Mouse (Mus musculus) embryonic facial prominence, embryonic 13.5 days (tissue): ENCODE measurements around the gene Gm12169. TPM values are rescaled to one million over a fixed set of nuclear protein-coding genes. Genes with fewer than 3 reads are reported as not detected.

Experiments
- ATAC-seq: fragments of 200-750 bp; cut with Nextera tagmentation; 2 replicates; pipeline ENCODE4 v1.8.0; 2017; ENCODE audit warnings: low read depth; ENCODE audit not compliant: insufficient number of reproducible peaks, insufficient read depth, low FRiP score, low TSS enrichment
- H3K27ac ChIP-seq: fragments of 300-500 bp; sonication (generic); 2 replicates; pipeline ENCODE4 v1.5.1; 2015; ENCODE audit warnings: moderate library complexity, mild to moderate bottlenecking, inconsistent platforms
- H3K27me3 ChIP-seq: fragments of 300-500 bp; sonication (generic); 2 replicates; pipeline ENCODE4 v1.6.1; 2015; ENCODE audit warnings: mild to moderate bottlenecking, inconsistent platforms
- H3K36me3 ChIP-seq: fragments of 300-500 bp; sonication (generic); 2 replicates; pipeline ENCODE4 v1.6.1; 2015; ENCODE audit warnings: mild to moderate bottlenecking, inconsistent platforms
- H3K4me1 ChIP-seq: fragments of 300-500 bp; sonication (generic); 2 replicates; pipeline ENCODE4 v1.6.1; 2015; ENCODE audit warnings: inconsistent platforms
- H3K4me2 ChIP-seq: fragments of 300-500 bp; sonication (generic); 2 replicates; pipeline ENCODE4 v1.6.1; 2015; ENCODE audit warnings: moderate library complexity, mild to moderate bottlenecking, inconsistent platforms
- H3K4me3 ChIP-seq: fragments of 300-500 bp; sonication (generic); 2 replicates; pipeline ENCODE4 v1.5.1; 2015; ENCODE audit warnings: mild to moderate bottlenecking, inconsistent platforms
- H3K9ac ChIP-seq: fragments of 300-500 bp; sonication (generic); 2 replicates; pipeline ENCODE4 v1.6.1; 2015; ENCODE audit warnings: mild to moderate bottlenecking, inconsistent platforms
- H3K9me3 ChIP-seq: fragments of 300-500 bp; sonication (generic); 2 replicates; pipeline ENCODE4 v1.6.1; 2016; ENCODE audit warnings: inconsistent platforms
- WGBS: fragments of 180-500 bp; shearing (Covaris S2); methylation state at CpG from one replicate; pipeline ENCODE4 v1.1.7; 2015; ENCODE audit warnings: mixed read lengths; 5-methylcytosine and 5-hydroxymethylcytosine counted together
- polyA plus RNA-seq: library from polyadenylated mRNA; unstranded; fragments of >200 nt; fragmentation: Nextera tagmentation; extraction: Ambion mirVana; gene quantifications from 2 replicates; pipeline ENCODE4 v1.2.1, GENCODE M21; 2015

Gene Gm12169
- polyA plus RNA-seq, 1 experiment from 2014 or later, result not detected

DNA sequence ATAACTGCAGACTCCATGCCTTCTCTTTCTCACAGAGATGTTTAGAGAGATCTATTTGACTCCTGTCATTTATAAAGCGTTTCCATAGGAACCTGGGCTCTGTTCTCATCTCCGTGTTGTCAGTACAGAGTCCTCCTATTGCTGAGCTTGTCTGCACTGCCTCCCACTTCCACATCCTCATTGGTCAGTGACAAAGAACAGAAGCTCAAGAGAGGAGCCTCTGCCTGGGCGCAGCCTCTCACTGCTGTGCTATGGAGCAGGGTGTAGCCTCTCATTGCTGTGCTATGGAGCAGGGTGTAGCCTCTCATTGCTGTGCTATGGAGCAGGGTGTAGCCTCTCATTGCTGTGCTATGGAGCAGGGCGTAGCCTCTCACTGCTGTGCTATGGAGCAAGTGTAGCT, 25.7 kb downstream of the Gm12169 start:
- H3K4me3 ChIP-seq, result no peak overlapping the region

GRCm38 (mm10) chr11:46552741-46553140, 28.7 kb downstream of the Gm12169 start:
- Histone ChIP-seq H3K36me3 (no peaks in the 10 kb centered on the region), H3K27ac (no peak overlapping the region), H3K4me3 (no peak overlapping the region), H3K4me1 (no peaks in the 10 kb centered on the region), H3K9me3 (no peaks in the 10 kb centered on the region), H3K9ac (no peak overlapping the region), H3K4me2 (no peak overlapping the region), H3K27me3 (no peaks in the 10 kb centered on the region)
- ATAC-seq, result no peak
- WGBS, result 90% methylated on average over 3 of the region's 3 CpGs

More for the DNA sequence above, 25.7 kb downstream of the Gm12169 start:
- H3K27me3 ChIP-seq, result no peaks in the 10 kb centered on the region
- no peak overlapping the region for H3K4me2 ChIP-seq
- WGBS, result 84% methylated on average over 4 of the region's 4 CpGs
- no peak overlapping the region for H3K9ac ChIP-seq
- H3K27ac ChIP-seq, result no peak overlapping the region
- no peaks in the 10 kb centered on the region for H3K36me3 ChIP-seq
- no peaks in the 10 kb centered on the region for H3K4me1 ChIP-seq
- H3K9me3 ChIP-seq, result no peaks in the 10 kb centered on the region
- no peak for ATAC-seq

GRCm38 (mm10) chr11:46561096-46561495, 37.1 kb downstream of the Gm12169 start:
- Histone ChIP-seq H3K9me3 (no peaks in the 10 kb centered on the region), H3K9ac (no peak overlapping the region), H3K4me3 (no peak overlapping the region), H3K4me1 (no peaks in the 10 kb centered on the region), H3K4me2 (no peak overlapping the region), H3K27me3 (no peaks in the 10 kb centered on the region), H3K27ac (no peak overlapping the region), H3K36me3 (no peaks in the 10 kb centered on the region)
- WGBS, result 82% methylated on average over 4 of the region's 4 CpGs
- no peak for ATAC-seq

DNA sequence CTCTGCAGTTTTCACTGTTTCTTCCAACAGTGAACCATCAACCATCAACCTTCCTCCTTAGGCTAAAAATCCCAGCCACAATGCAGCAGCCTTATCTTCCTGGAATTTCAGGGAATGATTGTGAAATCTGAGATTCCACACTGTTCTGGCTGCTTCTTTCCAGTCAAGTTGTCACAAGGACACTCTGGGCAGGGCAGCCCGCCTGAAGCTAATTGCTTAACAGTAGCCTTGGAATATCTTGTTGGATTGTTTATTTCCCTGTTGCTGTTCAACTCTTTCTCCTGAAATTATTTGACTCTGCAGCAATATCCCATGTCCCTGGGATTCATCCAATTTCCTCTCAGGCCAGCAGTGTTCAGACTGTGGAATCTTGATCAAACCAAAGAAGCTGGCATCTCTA, 40.7 kb downstream of the Gm12169 start:
- 59% methylated on average over 1 of the region's 1 CpGs for WGBS
- no peaks in the 10 kb centered on the region for H3K27me3 ChIP-seq
- no peak overlapping the region for H3K4me3 ChIP-seq
- H3K4me2 ChIP-seq, result no peak overlapping the region
- H3K27ac ChIP-seq, result no peak overlapping the region
- H3K9me3 ChIP-seq, result no peaks in the 10 kb centered on the region
- H3K36me3 ChIP-seq, result no peaks in the 10 kb centered on the region
- no peak overlapping the region for H3K9ac ChIP-seq
- no peak for ATAC-seq
- H3K4me1 ChIP-seq, result no peaks in the 10 kb centered on the region

GRCm38 (mm10) chr11:46565967-46566366, 42.0 kb downstream of the Gm12169 start:
- WGBS, result 92% methylated on average over 2 of the region's 2 CpGs

DNA sequence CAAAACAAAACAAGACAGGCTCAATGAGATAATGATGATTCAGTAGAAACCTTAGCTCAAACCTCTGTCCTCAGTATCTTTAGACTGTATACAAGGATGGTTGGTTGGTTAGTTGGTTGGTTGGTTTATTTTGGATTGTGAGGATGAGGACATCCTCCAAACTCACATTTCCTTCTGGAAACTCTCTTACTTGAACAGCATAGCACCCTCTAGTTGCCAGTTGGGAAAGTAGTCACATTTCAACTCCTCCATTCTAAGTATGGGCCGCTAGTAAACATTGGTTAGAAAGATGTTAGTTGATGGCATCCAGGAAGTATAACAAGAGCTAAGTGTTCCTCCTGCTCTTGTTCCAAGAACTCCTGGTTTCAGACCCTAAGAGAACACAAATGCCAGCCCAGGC, 45.1 kb downstream of the Gm12169 start:
- Histone ChIP-seq H3K36me3 (no peaks in the 10 kb centered on the region), H3K27ac (no peak overlapping the region), H3K4me2 (no peak overlapping the region), H3K4me3 (no peak overlapping the region), H3K9me3 (no peaks in the 10 kb centered on the region), H3K27me3 (no peaks in the 10 kb centered on the region), H3K9ac (no peak overlapping the region), H3K4me1 (no peaks in the 10 kb centered on the region)
- WGBS, result 78% methylated on average over 1 of the region's 1 CpGs
- ATAC-seq, result no peak

More at GRCm38 (mm10) chr11:46565967-46566366, 42.0 kb downstream of the Gm12169 start:
- no peak overlapping the region for H3K27ac ChIP-seq
- no peaks in the 10 kb centered on the region for H3K27me3 ChIP-seq
- H3K4me1 ChIP-seq, result no peaks in the 10 kb centered on the region
- no peak overlapping the region for H3K4me2 ChIP-seq
- H3K36me3 ChIP-seq, result no peaks in the 10 kb centered on the region
- H3K4me3 ChIP-seq, result no peak overlapping the region
- no peaks in the 10 kb centered on the region for H3K9me3 ChIP-seq
- no peak for ATAC-seq
- H3K9ac ChIP-seq, result no peak overlapping the region

GRCm38 (mm10) chr11:46571327-46571726, 47.3 kb downstream of the Gm12169 start, which contains the start of gene BC053393:
BC053393 (plus strand) TSS chr11:46571536.
- Histone ChIP-seq H3K4me3 (no peak within 1 kb of the TSS), H3K9ac (no peak within 1 kb of the TSS), H3K9me3 (no peaks in the 10 kb centered on the region), H3K27ac (no peak within 1 kb of the TSS), H3K4me1 (no peaks in the 10 kb centered on the region), H3K27me3 (no peaks in the 10 kb centered on the region), H3K36me3 (no peaks in the 10 kb centered on the region), H3K4me2 (no peak within 1 kb of the TSS)
- no peak for ATAC-seq
- WGBS, result 96% methylated on average over 1 of the region's 1 CpGs

GRCm38 (mm10) chr11:46578771-46579281, 54.8 kb downstream of the Gm12169 start:
- Histone ChIP-seq H3K27ac (peak overlapping the region; percentile 71), H3K4me3 (no peak overlapping the region), H3K9me3 (no peaks in the 10 kb centered on the region), H3K36me3 (no peaks in the 10 kb centered on the region), H3K27me3 (no peaks in the 10 kb centered on the region), H3K9ac (no peak overlapping the region), H3K4me2 (no peak overlapping the region), H3K4me1 (no peaks in the 10 kb centered on the region; the same call in 1 of the 2 replicates)
- 0 out of 2 replicates have a peak, but pooled peaks have one; percentile 73 for ATAC-seq
- WGBS, result 48% methylated on average over 5 of the region's 5 CpGs

- Histone ChIP-seq H3K9me3 (no peaks in the 10 kb centered on the region), H3K36me3 (no peaks in the 10 kb centered on the region), H3K9ac (no peak overlapping the region), H3K4me3 (no peak overlapping the region), H3K4me2 (no peak overlapping the region), H3K4me1 (no peaks in the 10 kb centered on the region; the same call in 1 of the 2 replicates), H3K27me3 (no peaks in the 10 kb centered on the region), H3K27ac (no peak overlapping the region)
- no peak for ATAC-seq
- 85% methylated on average over 3 of the region's 3 CpGs for WGBS
Measured at GRCm38 (mm10) chr11:46580428-46580827, 56.4 kb downstream of the Gm12169 start.

DNA sequence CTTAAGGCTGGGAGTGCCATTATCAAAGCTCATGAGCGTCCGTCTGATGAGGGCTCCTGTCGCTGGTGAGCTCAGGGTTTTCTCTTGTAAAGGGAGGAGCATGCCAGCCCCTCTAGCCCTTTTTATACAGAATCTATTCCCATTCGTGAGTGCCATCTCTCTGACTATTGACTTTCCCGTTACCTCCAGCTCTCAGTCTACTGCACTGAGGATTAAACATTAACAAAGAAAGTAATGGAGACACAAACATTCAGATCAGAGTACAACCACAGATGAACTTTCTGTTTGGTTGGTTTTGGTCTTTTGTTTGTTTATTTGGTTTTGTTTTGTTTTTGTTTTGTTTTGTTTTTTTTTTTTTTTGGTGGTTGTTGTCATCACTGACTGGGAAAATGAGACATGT, 58.7 kb downstream of the Gm12169 start:
- no peak for ATAC-seq

More for the DNA sequence above, 58.7 kb downstream of the Gm12169 start:
- no peak overlapping the region for H3K9ac ChIP-seq
- H3K4me3 ChIP-seq, result no peak overlapping the region
- H3K4me1 ChIP-seq, result no peaks in the 10 kb centered on the region; the same call in 1 of the 2 replicates
- H3K36me3 ChIP-seq, result no peaks in the 10 kb centered on the region
- H3K9me3 ChIP-seq, result no peaks in the 10 kb centered on the region
- WGBS, result 85% methylated on average over 5 of the region's 5 CpGs
- H3K27me3 ChIP-seq, result no peaks in the 10 kb centered on the region
- H3K4me2 ChIP-seq, result no peak overlapping the region
- no peak overlapping the region for H3K27ac ChIP-seq
